Mouse (Mus musculus): Measurements from ENCODE around the gene Fam161b. TPM values are rescaled to one million over a fixed set of nuclear protein-coding genes. Genes with fewer than 3 reads are reported as not detected.

Fam161b gene
- total RNA-seq (2021): 10 to 100 TPM; 12.5 to 12.6 TPM
- long read RNA-seq, experiment 1, partial matches to known transcripts: 1 of 8 reads
- long read RNA-seq, experiment 1, other reads (novel, unspliced or antisense): 1 of 8 reads
- long read RNA-seq, experiment 2, transcript Fam161b-202 (9 exons, 3,000 nt): major isoform, 7 of 12 reads
- long read RNA-seq, experiment 2, partial matches to known transcripts: 1 of 12 reads
- long read RNA-seq, experiment 2, other reads (novel, unspliced or antisense): 2 of 12 reads

GRCm38 (mm10) chr12:84361555-84362489 is at the start of gene Fam161b, which contains the start of gene Coq6:
Fam161b (minus strand) TSS chr12:84361833.
Coq6 (plus strand) TSS chr12:84361657.
- DNase-seq (ENCODE audit: low spot score in 2 of 2): peak; percentile 89 to 97
- peak within 1 kb of the TSS; percentile 68 for H3K27ac ChIP-seq
- TF ChIP-seq CTCF (conservative IDR thresholded peaks at IDR 0.05): no peak
- H3K4me3 ChIP-seq: peak within 1 kb of the TSS; percentile 83

GRCm38 (mm10) chr12:84408819-84409507 is 47.3 kb upstream of the Fam161b start, which contains the start of the genes Entpd5 and Bbof1:
Entpd5 (minus strand) TSS chr12:84409029.
Bbof1 (plus strand) TSS chr12:84409071.
- H3K27ac ChIP-seq: peak within 1 kb of the TSS; percentile 96
- peak; percentile 89 to 94 for DNase-seq (ENCODE audit: low spot score in 2 of 2)

GRCm38 (mm10) chr12:84407874-84408818 is 46.5 kb upstream of the Fam161b start:
- peak; percentile 10; the same call in 1 of the 2 replicates for TF ChIP-seq CTCF (conservative IDR thresholded peaks at IDR 0.05)
- DNase-seq (ENCODE audit: low spot score in 2 of 2): peak in 1 of 2 experiments; percentile 10
- Histone ChIP-seq H3K27ac (peak overlapping the region; percentile 96), H3K4me3 (peak overlapping the region; percentile 77)

More at GRCm38 (mm10) chr12:84408819-84409507, 47.3 kb upstream of the Fam161b start, which contains the start of the genes Entpd5 and Bbof1:
- no peak; the same call in 1 of the 2 replicates for TF ChIP-seq CTCF (conservative IDR thresholded peaks at IDR 0.05)
- H3K4me3 ChIP-seq: peak within 1 kb of the TSS; percentile 77

GRCm38 (mm10) chr12:84407259-84407658 is 45.6 kb upstream of the Fam161b start:
- TF ChIP-seq CTCF (conservative IDR thresholded peaks at IDR 0.05): peak; percentile 56
- H3K27ac ChIP-seq: no peak overlapping the region
- no peak for DNase-seq (ENCODE audit: low spot score in 2 of 2)
- no peak overlapping the region for H3K4me3 ChIP-seq

GRCm38 (mm10) chr12:84404541-84404940 is 42.9 kb upstream of the Fam161b start:
- no peak for TF ChIP-seq CTCF (conservative IDR thresholded peaks at IDR 0.05)
- no peak for DNase-seq (ENCODE audit: low spot score in 2 of 2)
- Histone ChIP-seq H3K27ac (no peak overlapping the region), H3K4me3 (no peak overlapping the region)

GRCm38 (mm10) chr12:84402923-84403322 is 41.3 kb upstream of the Fam161b start:
- no peak for TF ChIP-seq CTCF (conservative IDR thresholded peaks at IDR 0.05)
- H3K27ac ChIP-seq: no peak overlapping the region
- no peak for DNase-seq (ENCODE audit: low spot score in 2 of 2)
- no peak overlapping the region for H3K4me3 ChIP-seq

- H3K27ac ChIP-seq: peak overlapping the region; percentile 19; the same call in 1 of the 2 replicates
- TF ChIP-seq CTCF (conservative IDR thresholded peaks at IDR 0.05): no peak
- DNase-seq (ENCODE audit: low spot score in 2 of 2): no peak
- H3K4me3 ChIP-seq: no peak overlapping the region
Observed at GRCm38 (mm10) chr12:84400653-84401052, 39.0 kb upstream of the Fam161b start.

- TF ChIP-seq CTCF (conservative IDR thresholded peaks at IDR 0.05): no peak
- Histone ChIP-seq H3K27ac (peak overlapping the region; percentile 43; the same call in 1 of the 2 replicates), H3K4me3 (no peak overlapping the region)
- no peak for DNase-seq (ENCODE audit: low spot score in 2 of 2)
Observed at GRCm38 (mm10) chr12:84400068-84400467, 38.4 kb upstream of the Fam161b start.

- no peak for TF ChIP-seq CTCF (conservative IDR thresholded peaks at IDR 0.05)
- no peak for DNase-seq (ENCODE audit: low spot score in 2 of 2)
- no peak overlapping the region for H3K4me3 ChIP-seq
- peak overlapping the region; percentile 43; the same call in 1 of the 2 replicates for H3K27ac ChIP-seq
Observed at GRCm38 (mm10) chr12:84399663-84400062, 38.0 kb upstream of the Fam161b start.

GRCm38 (mm10) chr12:84399135-84399534 is 37.5 kb upstream of the Fam161b start:
- TF ChIP-seq CTCF (conservative IDR thresholded peaks at IDR 0.05): no peak
- Histone ChIP-seq H3K27ac (peak overlapping the region; percentile 43; the same call in 1 of the 2 replicates), H3K4me3 (no peak overlapping the region)
- no peak for DNase-seq (ENCODE audit: low spot score in 2 of 2)

GRCm38 (mm10) chr12:84398629-84399028 is 37.0 kb upstream of the Fam161b start:
- DNase-seq (ENCODE audit: low spot score in 2 of 2): no peak
- TF ChIP-seq CTCF (conservative IDR thresholded peaks at IDR 0.05): no peak
- H3K27ac ChIP-seq: no peak overlapping the region
- no peak overlapping the region for H3K4me3 ChIP-seq
